Mouse (Mus musculus): ENCODE measurements around the gene Dvl3. TPM values are rescaled to one million over a fixed set of nuclear protein-coding genes. Genes with fewer than 3 reads are reported as not detected.

Dvl3 gene
- total and polyA plus RNA-seq, 3 experiments = 2.8 to 51.8 (median 28.2) TPM

DNA sequence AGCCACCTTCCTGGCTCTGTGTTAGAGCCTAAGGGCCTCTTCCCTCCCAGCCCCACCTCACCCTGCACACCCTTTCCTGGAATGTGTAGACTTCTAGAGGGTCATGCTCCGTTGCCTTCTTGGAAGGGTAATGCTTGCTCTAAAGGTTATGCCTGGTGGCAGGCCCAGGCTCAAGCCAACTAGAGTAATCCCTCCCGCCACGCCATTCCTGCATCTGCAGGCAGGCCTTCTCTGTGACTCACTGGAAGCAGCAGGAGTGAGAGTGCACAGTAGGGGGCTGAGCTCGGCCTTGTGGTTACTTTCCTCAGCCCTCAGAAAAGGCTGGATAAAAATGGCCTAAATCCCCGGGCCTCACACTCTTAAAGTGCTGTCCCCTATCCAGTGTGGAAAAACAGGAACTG, 20.3 kb downstream of the Dvl3 start:
- DNase-seq (ENCODE audit: low spot score) = no peak
- TF ChIP-seq GATA2 (IDR thresholded peaks at IDR 0.05; ENCODE audit: borderline replicate concordance, low read depth, low read length) = no peak
- no peak for TF ChIP-seq GATA1 (IDR thresholded peaks at IDR 0.05; ENCODE audit: borderline replicate concordance, low read length)
- no peak for TF ChIP-seq TAL1 (conservative IDR thresholded peaks at IDR 0.05; ENCODE audit: low read depth, low read length)
- no peak for TF ChIP-seq CTCF (IDR thresholded peaks at IDR 0.05; ENCODE audit: low read depth, low read length)
- TF ChIP-seq POLR2AphosphoS5 (IDR thresholded peaks at IDR 0.05; ENCODE audit: insufficient replicate concordance, low read depth, low read length) = no peak
- ATAC-seq (ENCODE audit: extremely low read depth, insufficient number of reproducible peaks, low FRiP score, poor library complexity, severe bottlenecking) = no peak
- peaks cover 66% of the 10 kb centered on the region for H3K36me3 ChIP-seq (replicated peaks)
- H3K9me3 ChIP-seq (replicated peaks) = no peaks in the 10 kb centered on the region
- peaks cover 48% of the 10 kb centered on the region for H3K4me1 ChIP-seq (ENCODE audit: insufficient read depth, low read depth, low read length)
- H3K4me3 ChIP-seq (ENCODE audit: low read depth, low read length) = peak overlapping the region; percentile 83
- H3K27me3 ChIP-seq (ENCODE audit: insufficient read depth, low read length) = no peaks in the 10 kb centered on the region

DNA sequence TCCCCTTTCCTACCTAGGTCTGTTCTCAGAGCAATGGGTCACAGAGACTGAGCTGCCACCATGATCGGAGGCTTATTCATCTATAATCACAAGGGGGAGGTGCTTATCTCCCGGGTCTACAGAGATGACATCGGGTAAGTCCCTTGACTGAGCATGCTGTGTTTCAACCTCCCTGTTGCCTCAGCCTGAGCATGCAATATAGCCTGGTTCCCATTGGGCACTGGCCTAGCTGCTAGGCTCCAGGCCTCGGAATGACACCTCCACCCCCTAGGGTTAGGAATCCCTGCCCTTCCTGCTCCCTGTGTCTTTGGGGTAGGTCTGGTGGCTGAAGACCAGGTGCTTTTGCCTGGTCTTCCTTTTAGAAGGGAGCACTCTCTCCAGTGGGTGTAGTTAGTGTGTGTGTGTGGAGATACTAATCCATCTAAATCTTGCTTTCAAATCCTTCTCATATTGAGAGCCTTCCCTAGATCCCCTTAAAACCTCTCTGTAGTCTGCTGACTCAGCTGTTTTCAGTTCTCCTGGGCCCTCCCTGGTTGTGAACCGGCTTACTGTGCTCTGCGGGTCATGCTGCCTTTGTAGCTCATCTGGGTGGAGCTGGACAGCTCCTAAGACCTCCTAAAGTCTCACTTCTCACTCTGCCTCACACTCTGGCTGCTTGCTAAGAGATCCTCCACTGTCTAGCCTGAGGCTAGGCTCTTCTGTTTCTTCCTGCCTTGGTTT, 21.0 kb downstream of the Dvl3 start:
- Histone ChIP-seq H3K9me3 (replicated peaks) (no peaks in the 10 kb centered on the region), H3K4me1 (ENCODE audit: insufficient read depth, low read depth, low read length) (peaks cover 50% of the 10 kb centered on the region), H3K36me3 (replicated peaks) (peaks cover 68% of the 10 kb centered on the region), H3K4me3 (ENCODE audit: low read depth, low read length) (peak overlapping the region; percentile 83; the same call in 1 of the 2 replicates), H3K27me3 (ENCODE audit: insufficient read depth, low read length) (no peaks in the 10 kb centered on the region)
- DNase-seq (ENCODE audit: low spot score) = no peak
- no peak for TF ChIP-seq POLR2AphosphoS5 (IDR thresholded peaks at IDR 0.05; ENCODE audit: insufficient replicate concordance, low read depth, low read length)
- no peak for TF ChIP-seq TAL1 (conservative IDR thresholded peaks at IDR 0.05; ENCODE audit: low read depth, low read length)
- TF ChIP-seq GATA2 (IDR thresholded peaks at IDR 0.05; ENCODE audit: borderline replicate concordance, low read depth, low read length) = no peak
- no peak for TF ChIP-seq GATA1 (IDR thresholded peaks at IDR 0.05; ENCODE audit: borderline replicate concordance, low read length)
- TF ChIP-seq CTCF (IDR thresholded peaks at IDR 0.05; ENCODE audit: low read depth, low read length) = no peak
- no peak for ATAC-seq (ENCODE audit: extremely low read depth, insufficient number of reproducible peaks, low FRiP score, poor library complexity, severe bottlenecking)

DNA sequence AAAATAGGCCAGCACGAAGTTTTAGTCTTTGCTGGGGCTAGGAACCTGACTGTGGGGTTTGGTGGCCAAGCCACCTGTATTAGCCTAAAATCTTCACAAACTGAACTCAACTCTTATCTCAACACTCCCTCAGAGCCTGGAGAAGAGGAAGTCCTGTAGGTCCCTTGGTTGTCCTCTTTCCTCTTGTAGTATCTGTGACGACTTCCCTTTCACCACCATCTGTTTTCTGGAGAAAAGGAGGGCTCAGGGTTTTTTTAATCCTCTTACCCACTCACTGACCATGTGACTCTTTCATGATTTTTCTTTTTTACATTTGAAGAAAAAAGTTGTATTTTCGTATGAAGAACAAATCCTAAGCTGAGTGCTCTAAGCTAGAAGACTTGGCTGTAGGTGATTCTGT, 22.9 kb downstream of the Dvl3 start:
- Histone ChIP-seq H3K27me3 (ENCODE audit: insufficient read depth, low read length) (no peaks in the 10 kb centered on the region), H3K36me3 (replicated peaks) (peaks cover 72% of the 10 kb centered on the region), H3K9me3 (replicated peaks) (no peaks in the 10 kb centered on the region), H3K4me1 (ENCODE audit: insufficient read depth, low read depth, low read length) (peaks cover 48% of the 10 kb centered on the region), H3K4me3 (ENCODE audit: low read depth, low read length) (no peak overlapping the region)
- DNase-seq (ENCODE audit: low spot score) = peak; percentile 25
- no peak for ATAC-seq (ENCODE audit: extremely low read depth, insufficient number of reproducible peaks, low FRiP score, poor library complexity, severe bottlenecking)
- TF ChIP-seq POLR2AphosphoS5 (IDR thresholded peaks at IDR 0.05; ENCODE audit: insufficient replicate concordance, low read depth, low read length) (no peak), GATA1 (IDR thresholded peaks at IDR 0.05; ENCODE audit: borderline replicate concordance, low read length) (no peak), GATA2 (IDR thresholded peaks at IDR 0.05; ENCODE audit: borderline replicate concordance, low read depth, low read length) (no peak)

- Histone ChIP-seq H3K36me3 (replicated peaks) (peaks cover 80% of the 10 kb centered on the region), H3K4me3 (ENCODE audit: low read depth, low read length) (no peak overlapping the region), H3K27me3 (ENCODE audit: insufficient read depth, low read length) (no peaks in the 10 kb centered on the region), H3K9me3 (replicated peaks) (no peaks in the 10 kb centered on the region), H3K4me1 (ENCODE audit: insufficient read depth, low read depth, low read length) (peaks cover 47% of the 10 kb centered on the region)
- ATAC-seq (ENCODE audit: extremely low read depth, insufficient number of reproducible peaks, low FRiP score, poor library complexity, severe bottlenecking) = peak; percentile 69
- no peak for DNase-seq (ENCODE audit: low spot score)
- TF ChIP-seq GATA2 (IDR thresholded peaks at IDR 0.05; ENCODE audit: borderline replicate concordance, low read depth, low read length) (no peak), GATA1 (IDR thresholded peaks at IDR 0.05; ENCODE audit: borderline replicate concordance, low read length) (no peak), CTCF (IDR thresholded peaks at IDR 0.05; ENCODE audit: low read depth, low read length) (no peak), TAL1 (conservative IDR thresholded peaks at IDR 0.05; ENCODE audit: low read depth, low read length) (no peak), POLR2AphosphoS5 (IDR thresholded peaks at IDR 0.05; ENCODE audit: insufficient replicate concordance, low read depth, low read length) (no peak)
Measured at GRCm38 (mm10) chr16:20540438-20540837, 23.7 kb downstream of the Dvl3 start.

DNA sequence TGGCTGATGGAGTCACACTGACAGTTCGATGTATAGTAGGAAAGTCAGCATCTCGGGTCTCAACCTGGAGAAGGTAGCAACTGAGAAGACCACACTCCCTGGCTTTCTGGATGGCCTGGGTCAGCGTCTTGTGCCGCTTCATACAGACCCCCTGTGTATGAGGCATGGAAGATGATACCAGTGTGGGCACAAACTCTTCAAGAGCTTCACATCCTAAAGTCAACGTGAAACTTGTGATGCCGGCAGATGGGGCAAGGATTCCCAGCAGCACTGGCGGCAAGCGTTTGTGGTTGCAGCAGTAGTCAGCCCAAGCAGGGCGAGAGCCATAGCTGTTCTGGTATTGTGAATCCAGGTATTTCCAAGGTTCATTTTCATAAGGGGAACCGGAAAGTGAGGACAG, 28.9 kb downstream of the Dvl3 start:
- ATAC-seq (ENCODE audit: extremely low read depth, insufficient number of reproducible peaks, low FRiP score, poor library complexity, severe bottlenecking) (no peak), DNase-seq (ENCODE audit: low spot score) (no peak)
- H3K4me1 ChIP-seq (ENCODE audit: insufficient read depth, low read depth, low read length) = peaks cover 47% of the 10 kb centered on the region
- H3K36me3 ChIP-seq (replicated peaks) = peaks cover 68% of the 10 kb centered on the region
- no peak for TF ChIP-seq CTCF (IDR thresholded peaks at IDR 0.05; ENCODE audit: low read depth, low read length)
- no peak for TF ChIP-seq GATA2 (IDR thresholded peaks at IDR 0.05; ENCODE audit: borderline replicate concordance, low read depth, low read length)
- no peak for TF ChIP-seq TAL1 (conservative IDR thresholded peaks at IDR 0.05; ENCODE audit: low read depth, low read length)
- no peak for TF ChIP-seq GATA1 (IDR thresholded peaks at IDR 0.05; ENCODE audit: borderline replicate concordance, low read length)
- no peak for TF ChIP-seq POLR2AphosphoS5 (IDR thresholded peaks at IDR 0.05; ENCODE audit: insufficient replicate concordance, low read depth, low read length)
- no peaks in the 10 kb centered on the region for H3K27me3 ChIP-seq (ENCODE audit: insufficient read depth, low read length)
- H3K4me3 ChIP-seq (ENCODE audit: low read depth, low read length) = no peak overlapping the region
- H3K9me3 ChIP-seq (replicated peaks) = no peaks in the 10 kb centered on the region

DNA sequence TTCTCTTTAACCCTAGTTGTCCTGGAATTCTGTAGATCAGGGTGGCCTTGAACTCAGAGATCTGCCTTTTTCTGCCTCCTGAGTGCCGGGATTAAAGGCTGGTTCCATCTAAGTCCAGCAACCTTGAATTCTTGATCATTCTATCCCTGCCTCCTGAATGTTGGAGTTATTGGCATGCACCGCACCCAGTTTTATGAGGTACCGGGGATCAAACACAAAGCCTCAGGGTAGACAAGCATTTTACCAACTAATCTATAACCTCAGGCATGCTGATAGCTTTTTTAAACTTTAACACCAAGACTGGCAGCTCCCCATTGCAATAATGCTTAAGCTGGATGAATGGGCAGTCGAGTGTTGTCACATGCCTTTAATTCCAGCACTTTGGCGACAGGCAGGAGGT, 30.6 kb downstream of the Dvl3 start:
- no peak for TF ChIP-seq POLR2AphosphoS5 (IDR thresholded peaks at IDR 0.05; ENCODE audit: insufficient replicate concordance, low read depth, low read length)
- ATAC-seq (ENCODE audit: extremely low read depth, insufficient number of reproducible peaks, low FRiP score, poor library complexity, severe bottlenecking) = no peak
- Histone ChIP-seq H3K4me3 (ENCODE audit: low read depth, low read length) (peak overlapping the region; percentile 82; the same call in 1 of the 2 replicates), H3K9me3 (replicated peaks) (no peaks in the 10 kb centered on the region), H3K36me3 (replicated peaks) (peaks cover 67% of the 10 kb centered on the region), H3K27me3 (ENCODE audit: insufficient read depth, low read length) (no peaks in the 10 kb centered on the region), H3K4me1 (ENCODE audit: insufficient read depth, low read depth, low read length) (peaks cover 50% of the 10 kb centered on the region)
- DNase-seq (ENCODE audit: low spot score) = no peak
